Mouse (Mus musculus) left cerebral cortex, postnatal 36 days (tissue): Measurements from ENCODE around the gene Hpcal4. TPM values are rescaled to one million over a fixed set of nuclear protein-coding genes. Genes with fewer than 3 reads are reported as not detected.
A peak's percentile ranks its signal among the peaks of the same experiment; 100 is the strongest.
"Not testable (repeated sequence)": the region's sequence is repeated elsewhere in the genome, so short reads cannot be mapped to it uniquely, and the experiment has no call there.

Experiments used
- DNase-seq, 2 experiments: peaks; one replicate each; pipeline ENCODE4 v3.0.0; 2021 to 2022; ENCODE audit warnings: low spot score in 2 of 2, mixed read lengths in 1 of 2
- intact Hi-C: fragments of 180-260 bp; cut with DNase I; formaldehyde crosslinking; loops from one replicate; pipeline ENCODE4 v1.15.1; 2025
- total RNA-seq, 2 experiments: library from RNA; stranded (reverse); gene quantifications; 2 replicates each; pipeline ENCODE4 v1.2.3; 2021

Gene Hpcal4
- total RNA-seq: 100 to 1,000 TPM; 549 to 564 TPM

GRCm38 (mm10) chr4:123182328-123183238, at the start of gene Hpcal4:
Gene Hpcal4 (plus strand): TSS chr4:123183227.
- intact Hi-C loops: loop anchor here (5.0 kb wide), 1 partner anchor 35 kb away; no protein-coding TSS in a partner anchor
- peak; percentile 65 to 67 for DNase-seq

GRCm38 (mm10) chr4:123137551-123137950, 45.5 kb upstream of the Hpcal4 start:
- intact Hi-C loops: no loop called here
- DNase-seq: no peak

- peak; percentile 72 to 76 for DNase-seq
- intact Hi-C loops: no loop called here
Observed at GRCm38 (mm10) chr4:123139513-123140154, 43.4 kb upstream of the Hpcal4 start, which contains the start of gene Ppie. Gene Ppie (minus strand): TSS chr4:123139951.

- DNase-seq: peak; percentile 55 to 60
- intact Hi-C loops: loop anchor here (5.0 kb wide), 1 partner anchor 35 kb away; the partner anchor contains the start of gene Hpcal4
Observed at GRCm38 (mm10) chr4:123147446-123148150, 35.4 kb upstream of the Hpcal4 start.

- intact Hi-C loops: no loop called here
- DNase-seq: no peak
Observed at GRCm38 (mm10) chr4:123152003-123152402, 31.0 kb upstream of the Hpcal4 start.

GRCm38 (mm10) chr4:123152976-123153375, 30.1 kb upstream of the Hpcal4 start:
- intact Hi-C loops: no loop called here
- DNase-seq: peak; percentile 78 to 83

GRCm38 (mm10) chr4:123155004-123155403, 28.0 kb upstream of the Hpcal4 start:
- intact Hi-C loops: loop anchor here (5.0 kb wide), 1 partner anchor 97 kb away; no protein-coding TSS in a partner anchor

GRCm38 (mm10) chr4:123155427-123155826, 27.6 kb upstream of the Hpcal4 start:
- intact Hi-C loops: loop anchor here (5.0 kb wide), 1 partner anchor 97 kb away; no protein-coding TSS in a partner anchor
- DNase-seq: no peak

More at GRCm38 (mm10) chr4:123155004-123155403, 28.0 kb upstream of the Hpcal4 start:
- DNase-seq: no peak

- intact Hi-C loops: loop anchor here (2.0 to 5.0 kb wide), 2 partner anchors 45 to 96 kb away; partner anchors contain the start of gene Nt5c1a
Observed at GRCm38 (mm10) chr4:123155840-123156239, 27.2 kb upstream of the Hpcal4 start.

GRCm38 (mm10) chr4:123160571-123160970, 22.5 kb upstream of the Hpcal4 start:
- intact Hi-C loops: no loop called here
- DNase-seq: no peak

More at GRCm38 (mm10) chr4:123155840-123156239, 27.2 kb upstream of the Hpcal4 start:
- DNase-seq: no peak

- DNase-seq, intact Hi-C loops: not testable (repeated sequence)
Observed at GRCm38 (mm10) chr4:123161251-123161650, 21.8 kb upstream of the Hpcal4 start.

GRCm38 (mm10) chr4:123162305-123162917, 20.6 kb upstream of the Hpcal4 start:
- intact Hi-C loops: no loop called here
- DNase-seq: no peak

GRCm38 (mm10) chr4:123164157-123164556, 18.9 kb upstream of the Hpcal4 start:
- intact Hi-C loops: no loop called here
- peak; percentile 49 to 52 for DNase-seq

- DNase-seq: no peak
- intact Hi-C loops: no loop called here
Observed at GRCm38 (mm10) chr4:123171811-123172210, 11.2 kb upstream of the Hpcal4 start.

- intact Hi-C loops: loop anchor here (5.0 kb wide), 1 partner anchor 36 kb away; no protein-coding TSS in a partner anchor
- DNase-seq: peak; percentile 92
Observed at GRCm38 (mm10) chr4:123183239-123184056, 421 bp downstream of the Hpcal4 start.

GRCm38 (mm10) chr4:123184816-123185215, 1.8 kb downstream of the Hpcal4 start:
- DNase-seq: peak; percentile 48 to 52
- intact Hi-C loops: loop anchor here (5.0 kb wide), 1 partner anchor 38 kb away; no protein-coding TSS in a partner anchor

- DNase-seq: peak; percentile 51 to 62
Observed at GRCm38 (mm10) chr4:123192336-123192735, 9.3 kb downstream of the Hpcal4 start.

GRCm38 (mm10) chr4:123193791-123194190, 10.8 kb downstream of the Hpcal4 start:
- intact Hi-C loops: no loop called here
- DNase-seq: no peak

More at GRCm38 (mm10) chr4:123192336-123192735, 9.3 kb downstream of the Hpcal4 start:
- intact Hi-C loops: no loop called here
